Mouse (Mus musculus) layer of hippocampus, adult 2 months (tissue): ENCODE measurements around the gene Acad12. TPM values are rescaled to one million over a fixed set of nuclear protein-coding genes. Genes with fewer than 3 reads are reported as not detected.
A peak's percentile ranks its signal among the peaks of the same experiment; 100 is the strongest.

Source experiments
- DNase-seq, 2 experiments: peaks; one replicate each; pipeline ENCODE4 v3.0.0; 2022; ENCODE audit warnings: low spot score in 2 of 2
- H3K27ac ChIP-seq: fragments of 200-600 bp; 2 replicates; pipeline ENCODE4 v1.8.1; 2022
- H3K4me3 ChIP-seq: fragments of 200-600 bp; 2 replicates; pipeline ENCODE4 v1.8.1; 2022; ENCODE audit warnings: mild to moderate bottlenecking
- CTCF ChIP-seq: fragments of 200-600 bp; conservative IDR thresholded peaks from 2 replicates; pipeline ENCODE4 v1.8.1; 2022; ENCODE audit warnings: antibody characterized with exemption, mild to moderate bottlenecking, moderate library complexity
- total RNA-seq, 2 experiments: library from RNA; stranded (reverse); gene quantifications; 2 replicates each; pipeline ENCODE4 v1.2.3; 2021

Gene Acad12
- total RNA-seq, 2 experiments from 2014 or later = 5.5 to 6.8 TPM

DNA sequence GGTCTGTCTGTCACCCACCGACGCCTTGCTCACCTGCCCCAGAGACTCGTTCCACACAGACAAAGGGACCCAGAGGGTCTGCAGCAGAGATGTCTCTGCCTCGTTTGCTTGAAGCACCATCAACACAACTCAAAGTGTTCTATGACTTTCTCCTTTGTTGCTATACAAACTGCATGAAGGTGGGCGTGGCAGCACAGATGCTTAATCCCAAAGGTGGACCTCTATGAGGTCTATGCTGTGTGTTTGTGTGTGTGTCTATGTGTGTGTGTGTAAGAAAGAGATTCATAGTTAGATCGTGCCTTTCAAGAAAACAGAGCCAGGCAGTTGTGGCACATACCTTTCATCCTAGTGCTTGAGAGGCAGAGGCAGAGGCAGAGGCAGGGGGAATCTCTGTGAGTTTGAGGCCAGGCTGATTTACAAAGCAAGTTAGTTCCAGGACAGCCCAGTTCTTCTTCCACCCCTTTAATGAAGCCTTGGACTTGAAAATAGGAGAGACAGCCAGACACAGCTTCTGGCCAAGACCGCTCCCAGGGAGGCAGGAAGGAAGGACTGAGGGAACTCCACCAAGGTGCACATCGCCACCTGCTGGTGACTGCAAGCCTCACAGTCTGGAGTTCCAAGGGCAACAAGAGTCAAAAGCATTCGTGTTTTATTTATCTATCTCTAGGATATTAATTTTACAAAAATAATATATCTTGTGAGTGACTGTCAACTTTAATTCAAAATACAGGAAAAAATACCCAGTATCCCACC, 17.0 kb downstream of the Acad12 start:
- peak; percentile 95 for TF ChIP-seq CTCF
- Histone ChIP-seq H3K4me3 (no peak overlapping the region), H3K27ac (no peak overlapping the region)
- DNase-seq = peak; percentile 86 to 92

DNA sequence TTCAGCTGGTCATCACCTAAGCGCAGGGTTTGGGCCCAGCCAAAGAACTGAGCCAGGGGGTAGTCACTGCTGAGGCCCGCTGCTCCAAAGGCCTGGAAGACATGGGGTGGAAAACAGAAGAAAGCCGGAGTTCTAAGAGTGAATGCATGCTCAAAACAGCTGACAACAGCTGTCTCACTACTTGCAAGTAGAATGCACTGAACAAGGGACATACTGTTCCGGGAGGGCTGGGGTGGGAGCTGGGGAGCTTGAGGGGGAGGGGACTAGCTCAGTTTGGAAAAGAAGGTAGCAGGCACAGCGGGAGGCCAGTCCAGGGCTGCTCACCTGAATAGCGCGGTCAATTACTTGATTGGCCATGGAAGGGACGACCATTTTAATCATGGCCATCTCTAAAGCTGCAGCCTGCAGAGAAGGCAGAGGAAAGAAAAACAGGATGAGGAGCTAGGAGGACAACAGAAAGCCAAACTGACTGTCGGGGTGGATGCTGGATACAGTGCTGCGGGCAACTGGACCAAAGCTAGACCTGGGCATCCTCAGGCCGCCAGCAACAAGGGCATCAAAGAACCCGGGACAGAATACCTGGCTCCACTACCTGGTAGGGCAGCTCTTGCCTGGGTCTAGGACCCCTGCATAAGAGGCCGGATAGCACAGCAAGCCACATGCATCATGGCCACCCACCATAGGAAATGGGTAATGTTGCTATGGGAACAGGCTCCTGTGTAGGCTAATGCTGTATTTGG, 19.7 kb downstream of the Acad12 start:
- Histone ChIP-seq H3K27ac (no peak overlapping the region), H3K4me3 (no peak overlapping the region)
- DNase-seq = no peak
- TF ChIP-seq CTCF = no peak

DNA sequence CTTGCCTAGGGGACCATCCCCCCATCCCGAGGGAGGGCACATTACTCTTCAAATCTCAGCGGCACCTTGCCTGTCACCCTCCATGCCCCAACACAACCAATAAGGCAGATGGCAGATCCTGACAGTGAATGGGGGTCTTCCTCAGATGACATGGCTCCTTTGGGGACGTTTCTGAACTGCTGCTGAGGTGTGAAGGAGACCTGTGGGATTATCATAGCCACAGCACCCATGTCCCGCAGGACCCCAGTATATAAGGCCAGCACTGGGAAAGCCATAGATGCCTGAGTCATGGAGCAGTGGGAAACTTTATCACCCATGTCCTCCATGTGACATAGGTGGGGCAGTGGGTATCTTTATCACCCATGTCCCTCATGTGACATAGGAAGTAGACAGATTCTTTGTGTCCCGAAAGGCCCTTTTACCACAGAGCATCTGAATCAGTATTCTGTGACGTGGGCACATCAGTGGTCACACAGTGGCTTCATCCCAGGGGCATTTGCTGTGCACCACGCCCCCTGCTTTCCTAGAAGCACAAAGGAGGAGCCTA, 20.7 kb downstream of the Acad12 start:
- TF ChIP-seq CTCF = no peak

DNA sequence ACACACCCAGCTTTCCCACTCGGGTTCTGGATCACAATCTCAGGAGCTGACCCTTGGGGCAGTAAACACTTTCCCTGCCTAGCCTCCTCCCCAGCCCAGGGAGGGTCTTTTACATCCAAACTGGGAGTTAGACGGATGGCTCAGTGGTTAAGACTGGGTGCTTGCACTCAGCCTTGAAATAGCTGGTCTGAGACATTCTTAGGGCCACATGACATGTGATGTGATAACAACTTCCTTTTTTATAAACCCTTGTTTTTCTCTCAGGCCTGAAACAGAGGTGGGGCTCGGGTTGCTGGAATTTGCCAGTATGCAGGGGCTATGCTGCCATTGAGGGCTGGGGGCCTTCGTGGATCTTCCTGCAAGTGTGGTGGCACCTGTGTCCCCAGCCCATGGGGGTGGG, 21.4 kb downstream of the Acad12 start:
- no peak for TF ChIP-seq CTCF
- no peak for DNase-seq
- Histone ChIP-seq H3K4me3 (no peak overlapping the region), H3K27ac (no peak overlapping the region)

More for the DNA sequence above, 20.7 kb downstream of the Acad12 start:
- no peak for DNase-seq
- H3K27ac ChIP-seq = no peak overlapping the region
- no peak overlapping the region for H3K4me3 ChIP-seq

DNA sequence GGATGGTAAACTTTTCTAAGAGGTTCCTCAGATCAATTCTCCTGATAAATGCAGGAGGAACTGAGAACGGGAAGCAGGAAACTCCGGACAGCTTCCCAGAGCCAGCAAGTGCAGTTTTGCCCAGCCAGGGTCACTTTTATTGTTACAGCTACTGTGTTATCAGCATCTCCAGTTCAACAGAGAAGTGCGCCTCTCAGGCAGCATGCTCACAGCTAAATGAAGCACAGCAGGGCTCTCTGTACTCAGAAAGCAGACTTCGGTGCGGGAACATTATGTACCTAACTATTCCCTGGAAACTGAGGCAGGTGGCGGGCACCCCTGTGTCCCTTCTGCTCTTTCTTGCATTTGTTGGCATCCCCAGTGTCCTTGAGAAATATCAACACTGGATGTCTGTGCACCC, 22.5 kb downstream of the Acad12 start:
- DNase-seq = no peak
- H3K27ac ChIP-seq = no peak overlapping the region
- TF ChIP-seq CTCF = no peak
- no peak overlapping the region for H3K4me3 ChIP-seq

DNA sequence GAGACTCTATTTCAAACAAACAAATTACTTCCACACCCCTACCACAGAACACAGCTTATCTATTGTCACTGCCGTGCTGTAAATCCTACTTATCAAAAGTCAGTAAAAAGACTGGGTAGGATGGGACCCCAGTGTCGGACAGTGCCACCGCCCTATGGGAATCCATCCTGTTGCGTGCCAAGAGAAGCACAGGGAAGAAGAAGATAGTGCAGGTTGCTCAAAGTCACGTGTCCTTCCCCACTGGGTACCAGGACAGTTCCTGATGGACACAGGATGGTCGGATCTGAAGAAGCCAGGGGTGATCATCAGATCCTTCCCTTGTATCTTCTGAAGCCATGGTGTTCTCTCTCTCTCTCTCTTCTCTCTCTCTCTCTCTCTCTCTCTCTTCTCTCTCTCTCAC, 23.0 kb downstream of the Acad12 start:
- no peak overlapping the region for H3K4me3 ChIP-seq
- TF ChIP-seq CTCF = no peak
- no peak overlapping the region for H3K27ac ChIP-seq
- no peak for DNase-seq

DNA sequence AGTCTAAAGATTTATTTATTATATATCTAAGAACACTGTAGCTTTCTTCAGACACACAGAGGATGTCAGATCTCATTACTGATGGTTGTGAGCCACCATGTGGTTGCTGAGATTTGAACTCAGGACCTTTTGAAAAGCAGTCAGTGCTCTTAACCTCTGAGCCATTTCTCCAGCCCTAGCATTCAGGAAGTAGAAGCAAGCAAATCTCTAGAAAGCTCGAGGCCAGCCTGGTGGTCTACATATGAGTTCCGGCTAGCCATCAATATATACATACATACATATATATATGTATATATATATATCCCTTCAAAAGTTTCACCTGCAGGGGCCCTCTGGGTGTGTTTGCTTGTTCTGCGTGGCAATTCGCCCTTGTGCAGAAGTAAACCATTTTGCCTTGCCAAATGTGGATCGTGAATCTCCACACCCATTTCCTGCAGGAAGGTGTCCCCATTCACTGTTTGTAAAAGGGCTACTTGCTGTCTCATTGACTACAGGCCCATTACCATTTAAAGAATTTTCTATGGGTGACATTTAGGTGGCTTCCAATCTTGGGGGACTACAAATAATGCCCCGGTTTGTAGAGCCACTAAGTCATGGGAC, 23.9 kb downstream of the Acad12 start:
- Histone ChIP-seq H3K4me3 (no peak overlapping the region), H3K27ac (no peak overlapping the region)
- DNase-seq = no peak
- no peak for TF ChIP-seq CTCF

DNA sequence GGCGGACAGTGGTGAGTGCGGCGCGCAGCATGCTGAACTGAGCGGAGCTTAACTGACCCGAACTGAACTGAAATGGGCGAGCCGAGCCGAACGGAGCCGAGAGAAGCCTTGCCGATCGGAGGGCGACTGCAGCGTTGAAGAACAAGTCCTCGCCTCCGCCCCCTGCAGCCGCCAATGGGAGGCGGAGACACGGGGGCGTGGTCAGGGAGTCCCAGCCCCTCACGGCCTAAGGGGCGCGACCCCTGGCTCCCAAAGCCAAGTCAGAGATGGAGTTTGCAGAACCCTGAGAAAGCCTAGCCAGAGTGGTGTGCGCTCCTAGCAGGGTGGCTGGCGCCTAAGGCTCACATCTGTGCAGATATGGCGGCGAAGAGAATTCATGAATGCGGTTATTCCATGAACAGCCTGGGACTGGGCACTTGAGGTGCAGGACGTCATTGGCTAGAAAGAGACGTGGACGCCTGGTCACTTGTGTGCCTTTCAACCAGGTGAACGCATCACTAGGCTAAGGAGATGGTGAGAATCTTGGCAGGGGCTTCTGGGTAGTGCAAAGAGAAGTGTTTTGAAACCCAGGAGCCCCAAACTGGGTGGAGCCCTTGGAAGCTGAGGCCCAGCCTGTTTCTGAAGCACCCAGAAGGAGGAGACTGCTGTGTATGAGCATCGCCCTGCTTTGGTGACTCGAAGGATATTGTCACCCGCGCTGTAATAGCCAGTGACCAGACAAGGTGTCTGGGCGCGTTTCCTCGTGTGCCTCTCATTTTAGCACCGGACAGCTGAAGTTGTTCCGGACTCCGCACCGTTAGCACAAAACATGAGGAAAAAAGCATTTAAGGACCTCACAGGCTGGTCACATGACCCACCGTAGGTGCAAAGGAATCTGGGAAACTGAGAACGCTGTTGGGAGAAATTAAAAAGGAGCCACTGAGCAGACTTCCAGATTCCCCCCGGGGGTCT, 25.0 kb downstream of the Acad12 start, which contains the start of gene Aldh2:
Gene Aldh2 (minus strand): TSS at position 374 of the 951 bp plus-strand sequence.
- peak within 1 kb of the TSS; percentile 76 for H3K4me3 ChIP-seq
- peak; percentile 46 for TF ChIP-seq CTCF
- peak; percentile 75 to 79 for DNase-seq
- H3K27ac ChIP-seq = peak within 1 kb of the TSS; percentile 94

DNA sequence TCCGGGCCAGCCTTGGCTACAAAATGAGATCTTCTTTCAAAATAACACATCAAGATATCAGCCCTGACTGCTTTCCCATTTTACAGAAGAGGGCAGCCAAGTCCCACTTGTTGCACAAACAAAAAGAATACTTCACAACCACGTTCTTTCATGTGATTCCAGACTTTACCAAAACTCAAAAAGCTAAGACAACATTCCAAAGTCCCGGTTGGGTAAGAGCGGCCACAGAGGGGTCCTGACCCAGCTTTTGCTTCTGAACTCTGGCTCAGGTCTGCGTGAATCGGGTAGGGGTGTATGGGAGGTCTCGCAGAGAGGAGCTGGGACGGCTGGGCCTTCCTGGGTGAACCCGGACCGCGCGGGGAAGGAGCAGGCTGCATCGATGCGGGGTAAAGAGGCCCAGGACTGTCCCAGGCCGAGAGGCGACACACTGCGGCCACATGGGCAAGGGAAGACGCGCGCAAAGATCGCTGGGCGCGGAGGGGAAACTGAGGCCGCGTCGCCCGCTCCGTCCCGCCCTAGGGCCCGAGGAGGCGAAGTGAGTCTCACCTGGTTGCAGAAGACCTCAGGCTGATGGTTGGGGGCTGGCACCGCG, 25.8 kb downstream of the Acad12 start:
- no peak for TF ChIP-seq CTCF
- peak overlapping the region; percentile 76 for H3K4me3 ChIP-seq
- peak overlapping the region; percentile 94 for H3K27ac ChIP-seq
- DNase-seq = no peak

DNA sequence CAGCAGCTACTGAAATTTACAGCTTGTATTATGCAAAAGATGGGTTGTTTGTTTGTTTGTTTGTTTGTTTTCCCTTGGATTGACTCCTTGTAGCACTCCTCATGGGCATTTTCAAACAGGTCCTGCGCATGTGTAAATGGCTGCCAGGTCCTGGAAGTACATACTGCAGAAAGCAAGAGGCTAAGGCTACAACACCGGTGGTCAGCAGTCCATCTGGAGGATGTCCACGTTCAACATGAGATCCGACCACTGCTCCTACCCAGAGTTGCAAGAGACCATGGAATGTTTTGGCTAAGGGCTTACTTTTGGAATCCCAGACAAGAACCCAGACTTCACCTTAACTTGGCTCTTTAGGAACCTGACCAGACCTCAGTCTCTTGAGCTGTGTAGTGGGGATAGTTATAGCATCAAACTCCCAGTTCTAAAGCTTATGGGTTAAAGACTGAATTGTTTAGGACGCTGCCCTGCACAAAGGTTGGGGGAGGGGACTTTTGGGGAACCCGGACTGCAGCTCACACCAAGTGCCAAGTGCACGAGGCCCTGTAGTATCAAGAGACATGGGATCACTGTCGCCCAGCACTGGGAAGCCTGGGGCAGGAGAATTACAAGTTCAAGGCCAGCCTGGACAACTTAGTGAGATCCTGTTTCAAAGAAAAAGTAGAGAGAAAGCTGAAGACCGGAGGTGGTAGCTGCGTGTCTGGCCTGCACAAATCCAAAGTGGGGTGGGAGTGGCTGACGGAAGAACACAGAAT, 26.5 kb downstream of the Acad12 start:
- no peak for TF ChIP-seq CTCF
- Histone ChIP-seq H3K4me3 (peak overlapping the region; percentile 76), H3K27ac (peak overlapping the region; percentile 94; the same call in 1 of the 2 replicates)
- DNase-seq = no peak

DNA sequence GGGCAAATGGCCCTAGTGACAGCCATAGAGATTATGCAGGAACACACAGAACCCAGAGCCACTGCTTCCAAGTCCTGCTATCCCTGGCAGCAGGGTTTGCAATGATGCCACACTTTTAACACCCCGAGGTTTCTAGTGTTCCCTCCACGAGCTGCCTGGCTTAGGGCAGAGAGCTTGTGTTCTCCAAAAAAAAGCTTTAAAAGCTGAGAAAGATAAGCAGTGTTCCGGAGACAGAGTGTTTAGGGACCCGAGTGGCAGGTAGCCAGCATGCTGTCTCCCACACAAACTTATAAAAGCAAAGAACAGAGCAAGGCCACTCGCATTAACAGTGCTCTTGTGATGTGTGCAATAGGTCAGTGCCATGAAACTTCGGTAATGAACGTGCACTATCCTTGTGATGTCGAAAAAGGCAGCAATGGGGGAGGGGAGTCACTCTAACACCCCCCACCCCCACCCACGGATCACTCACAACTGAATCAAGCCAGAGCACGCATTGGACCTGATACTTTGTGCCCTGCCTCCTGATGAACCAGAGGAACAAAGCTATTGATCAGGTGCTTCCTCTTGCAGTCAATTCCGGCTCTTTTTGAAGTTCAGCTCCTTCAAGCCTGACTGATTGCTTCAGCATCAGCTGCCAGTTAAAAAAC, 27.2 kb downstream of the Acad12 start:
- no peak for DNase-seq
- Histone ChIP-seq H3K4me3 (peak overlapping the region; percentile 76), H3K27ac (peak overlapping the region; percentile 94)
- TF ChIP-seq CTCF = no peak
